In the genomic region with DNA sequence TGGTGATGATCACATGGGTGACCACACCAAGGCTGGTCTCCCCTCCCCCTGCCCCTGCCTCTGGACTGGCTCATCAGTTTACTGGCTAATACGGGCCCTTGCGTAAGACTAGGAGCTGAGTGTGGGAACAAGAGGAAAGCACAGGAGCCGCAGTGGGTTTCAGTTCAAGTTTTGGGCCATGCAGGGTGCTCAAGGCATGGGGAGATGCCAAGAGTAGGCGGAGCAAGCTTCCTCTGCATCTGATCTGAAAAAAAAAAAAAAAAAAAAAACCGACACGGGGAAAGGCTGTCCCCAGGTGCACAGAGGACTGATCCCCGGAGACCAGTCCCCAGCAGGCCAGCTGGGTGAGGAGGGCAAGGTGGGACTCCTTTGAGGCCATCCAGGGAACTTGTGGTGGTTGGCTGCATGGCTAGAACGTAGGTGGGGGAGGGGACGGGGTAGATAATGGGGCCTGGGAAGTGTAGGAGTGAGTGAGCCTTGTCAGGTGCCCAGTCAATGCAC, we compare ENCODE assay signal across 9 mouse cellular contexts.
DNase-seq lines count a peak whose midpoint lies in the region.
"Had no signal": no experiment of that assay in that cellular context is flagged by ENCODE, and none has a peak within 500 bp of the region (broad histone marks: within the 10 kb centered on the region; RNA-seq: fewer than 3 reads in every experiment).

No protein-coding gene starts in this region.

- no peaks in the 10 kb centered on the region for H3K9me3 ChIP-seq in embryonic facial prominence, embryonic 10.5 days
- H3K9me3 ChIP-seq: hindbrain, embryonic 12.5 days had no signal

- no peaks in the 10 kb centered on the region; the same call in 1 of the 2 replicates for H3K4me1 ChIP-seq in embryonic facial prominence, embryonic 10.5 days
- H3K4me1 ChIP-seq: hindbrain, embryonic 12.5 days had no signal

- H3K27me3 ChIP-seq in embryonic facial prominence, embryonic 10.5 days (replicated peaks; ENCODE audit: low read depth, poor library complexity, severe bottlenecking): no peaks in the 10 kb centered on the region
- H3K27me3 ChIP-seq: hindbrain, embryonic 12.5 days had no signal

- H3K4me3 ChIP-seq in embryonic facial prominence, embryonic 10.5 days: no peak overlapping the region
- H3K4me3 ChIP-seq: erythroblast, embryonic 14.5 days; hindbrain, embryonic 12.5 days had no signal

- WGBS in embryonic facial prominence, embryonic 10.5 days: 64% methylated on average over 9 of the region's 9 CpGs

- peak; percentile 62 to 68 for DNase-seq in spleen, adult 18-20 months
- no peak for DNase-seq in spleen, adult 12 weeks (ENCODE audit: low spot score)
- DNase-seq in heart, adult 9 months (ENCODE audit: low spot score in 2 of 2): peak; percentile 25 to 57
- DNase-seq in lung, postnatal 25 days (ENCODE audit: low spot score): peak; percentile 80
- no peak for DNase-seq in MN1 (ENCODE audit: low spot score)
- no peak for DNase-seq in embryo, embryonic 9.5 days (ENCODE audit: extremely low spot score)
- DNase-seq in embryonic facial prominence, embryonic 10.5 days (ENCODE audit: low spot score): no peak

- H3K27ac ChIP-seq in embryonic facial prominence, embryonic 10.5 days (replicated peaks): no peak overlapping the region
- H3K27ac ChIP-seq: hindbrain, embryonic 12.5 days had no signal

- no peaks in the 10 kb centered on the region for H3K36me3 ChIP-seq in embryonic facial prominence, embryonic 10.5 days (replicated peaks)
- H3K36me3 ChIP-seq: hindbrain, embryonic 12.5 days had no signal

Comparison
In these comparisons a context has a peak if more than half of its experiments do, and no peak if none do; other contexts are left out.
1. DNase-seq: peak in spleen, adult 18-20 months (2 of 2), heart, adult 9 months (2 of 2) and lung, postnatal 25 days (single experiment); none in spleen, adult 12 weeks (single experiment), MN1 (single experiment), embryo, embryonic 9.5 days (single experiment) and embryonic facial prominence, embryonic 10.5 days (single experiment).